Mouse (Mus musculus): Measurements from ENCODE around the gene Dst.
A peak's percentile ranks its signal among the peaks of the same experiment; 100 is the strongest.

Dst gene

GRCm38 (mm10) chr1:33977832-33978231 lies 69.8 kb downstream of the Dst start:
- no peak for DNase-seq (ENCODE audit: low spot score)

DNA sequence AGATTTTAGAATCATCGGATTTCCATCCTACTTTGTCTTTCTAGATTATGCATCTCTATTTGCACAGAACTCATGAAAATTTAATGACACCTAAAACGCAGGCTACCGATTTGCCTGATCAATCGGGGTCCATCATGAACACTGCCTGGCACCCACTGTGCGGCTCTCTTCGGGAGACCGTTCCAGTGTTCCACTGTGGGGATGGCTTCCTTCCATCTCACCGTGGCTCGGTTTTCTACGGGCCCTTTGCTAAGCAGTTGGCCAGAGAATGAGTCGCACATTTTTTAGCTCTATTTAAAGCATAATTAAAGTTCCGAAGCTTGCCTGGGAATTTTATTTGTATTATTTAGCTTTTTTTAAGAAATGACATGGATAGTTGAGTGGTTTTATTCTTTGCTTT lies 72.4 kb downstream of the Dst start:
- no peak for DNase-seq (ENCODE audit: low spot score)

DNA sequence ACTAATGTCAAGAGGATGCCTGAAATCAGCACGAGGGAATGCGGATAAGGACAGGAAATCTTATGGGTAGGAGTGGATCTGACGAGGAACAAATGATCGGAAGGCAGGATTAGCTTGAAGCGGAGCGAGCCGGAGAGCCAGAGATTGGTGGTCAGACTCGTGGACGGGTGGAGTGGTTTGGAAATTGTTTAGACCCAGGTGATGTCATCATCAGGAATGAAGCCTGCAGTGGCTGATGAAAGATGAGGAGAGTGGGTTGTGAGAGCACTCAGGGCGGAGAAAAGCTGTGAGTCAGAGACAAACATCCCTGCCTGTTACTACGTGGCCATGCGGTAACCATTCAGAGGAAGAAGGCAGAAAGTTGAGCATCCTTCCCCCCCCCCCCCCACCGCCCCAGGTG lies 81.6 kb downstream of the Dst start:
- DNase-seq (ENCODE audit: low spot score), result no peak

- DNase-seq (ENCODE audit: low spot score), result no peak
These were observed 83.0 kb downstream of the Dst start for GRCm38 (mm10) chr1:33991067-33991466.

- no peak for DNase-seq (ENCODE audit: low spot score)
These were observed 84.8 kb downstream of the Dst start for GRCm38 (mm10) chr1:33992810-33993209.

DNA sequence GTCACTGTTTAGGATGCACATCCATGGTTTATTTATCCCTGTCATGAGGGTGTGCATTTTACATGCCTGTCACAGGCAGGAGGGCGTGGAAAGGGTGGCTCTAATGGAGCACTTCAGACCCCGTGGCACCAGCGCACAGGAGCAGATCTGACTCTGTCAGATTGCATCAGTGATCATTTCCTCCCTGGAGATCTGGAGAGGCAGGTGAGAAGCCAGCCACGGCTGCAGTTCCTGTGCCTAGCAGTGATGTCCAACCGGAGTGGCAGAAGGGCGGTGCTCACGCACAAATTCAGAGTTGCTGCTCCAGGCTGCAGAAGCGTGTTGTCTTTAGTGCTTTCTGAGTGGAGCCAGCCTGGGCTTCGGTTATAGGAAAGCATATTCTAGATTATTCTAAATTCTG lies 86.2 kb downstream of the Dst start:
- no peak for DNase-seq (ENCODE audit: low spot score)

DNA sequence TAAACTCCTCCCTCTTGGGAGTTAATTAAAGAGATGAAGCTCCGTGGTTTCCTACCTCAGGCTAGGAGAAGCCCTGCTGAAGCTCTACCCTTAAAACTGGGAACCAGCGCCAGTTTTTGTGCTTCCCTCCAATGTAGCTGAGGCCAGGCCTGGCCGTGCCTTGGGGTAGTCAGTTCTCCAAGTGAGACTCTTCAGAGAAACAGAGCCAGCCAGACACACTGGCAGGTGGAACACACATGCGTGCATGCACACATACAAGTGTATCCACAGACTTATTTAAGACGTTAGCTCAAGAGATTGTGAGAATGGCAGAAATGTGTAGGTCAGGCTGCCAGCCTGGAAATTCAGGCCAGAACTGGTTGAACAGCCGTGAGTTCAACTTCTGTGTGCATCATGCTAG lies 87.4 kb downstream of the Dst start:
- no peak for DNase-seq (ENCODE audit: low spot score)

GRCm38 (mm10) chr1:33996105-33996887 lies 88.3 kb downstream of the Dst start:
- no peak for DNase-seq (ENCODE audit: low spot score)

DNA sequence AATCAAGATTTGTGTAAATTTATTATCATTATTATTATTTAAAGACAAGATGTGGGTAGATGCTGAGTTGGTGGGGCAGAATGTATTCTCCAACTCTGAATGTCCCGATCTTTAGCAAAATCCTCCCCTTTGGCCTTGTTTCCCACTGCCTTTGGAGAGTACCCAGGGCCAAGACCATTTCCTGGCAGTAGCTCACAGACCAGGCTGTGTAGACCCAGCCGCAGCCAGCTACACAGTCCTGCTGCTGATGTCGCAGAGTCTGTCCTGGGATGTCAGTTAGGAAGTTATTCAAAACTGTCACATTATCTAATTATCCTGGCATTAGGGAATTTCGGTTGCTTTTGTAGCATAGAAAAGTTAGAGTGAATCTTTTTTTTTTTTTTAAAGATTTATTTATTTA lies 94.3 kb downstream of the Dst start:
- DNase-seq (ENCODE audit: low spot score), result no peak

DNA sequence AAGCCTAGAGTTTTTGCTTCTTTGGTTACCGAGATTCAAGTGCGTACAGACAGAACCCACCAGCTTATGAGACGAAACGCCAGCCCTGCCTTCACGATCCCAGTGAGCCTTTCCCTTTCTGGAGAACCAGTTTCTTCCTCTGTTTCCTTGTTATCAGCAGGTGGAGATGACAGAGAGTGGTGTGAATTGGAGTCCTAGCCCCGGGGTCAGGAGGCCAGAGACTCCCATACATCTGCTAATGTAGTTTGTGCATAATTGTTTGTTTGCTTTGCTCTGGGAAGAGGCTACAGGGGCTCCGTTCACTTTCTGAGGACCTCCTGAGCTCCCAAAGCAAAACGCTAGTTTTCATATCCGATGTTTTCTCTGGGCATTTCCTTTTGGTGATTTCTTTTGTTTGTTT lies 94.9 kb downstream of the Dst start:
- no peak for DNase-seq (ENCODE audit: low spot score)

DNA sequence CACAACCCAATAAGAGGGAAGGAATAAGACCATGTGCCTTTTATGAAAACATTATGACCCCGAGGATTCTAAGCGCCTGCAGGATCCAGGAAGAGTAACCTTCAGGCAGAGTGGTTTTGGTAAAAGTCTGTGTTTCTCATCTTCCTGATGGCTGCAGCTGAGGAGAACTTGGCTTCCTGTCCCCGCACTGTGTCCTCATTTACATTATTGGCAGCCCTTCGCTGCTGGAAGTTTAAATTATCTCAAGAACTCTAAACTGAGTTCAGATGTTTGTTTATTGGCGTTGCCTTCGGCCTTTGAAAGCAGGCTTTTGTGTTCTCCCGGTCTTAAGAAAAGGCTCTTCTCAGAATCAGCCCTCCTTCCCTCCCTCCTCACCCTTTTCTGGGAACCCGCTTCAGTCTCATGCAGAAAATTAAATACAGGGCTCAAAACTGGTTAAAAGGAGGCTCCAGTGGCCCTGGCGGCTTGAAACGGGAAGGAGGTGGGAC lies 97.3 kb downstream of the Dst start:
- DNase-seq (ENCODE audit: low spot score), result no peak

GRCm38 (mm10) chr1:34005726-34006638 lies 98.0 kb downstream of the Dst start:
- DNase-seq (ENCODE audit: low spot score), result peak; percentile 38

DNA sequence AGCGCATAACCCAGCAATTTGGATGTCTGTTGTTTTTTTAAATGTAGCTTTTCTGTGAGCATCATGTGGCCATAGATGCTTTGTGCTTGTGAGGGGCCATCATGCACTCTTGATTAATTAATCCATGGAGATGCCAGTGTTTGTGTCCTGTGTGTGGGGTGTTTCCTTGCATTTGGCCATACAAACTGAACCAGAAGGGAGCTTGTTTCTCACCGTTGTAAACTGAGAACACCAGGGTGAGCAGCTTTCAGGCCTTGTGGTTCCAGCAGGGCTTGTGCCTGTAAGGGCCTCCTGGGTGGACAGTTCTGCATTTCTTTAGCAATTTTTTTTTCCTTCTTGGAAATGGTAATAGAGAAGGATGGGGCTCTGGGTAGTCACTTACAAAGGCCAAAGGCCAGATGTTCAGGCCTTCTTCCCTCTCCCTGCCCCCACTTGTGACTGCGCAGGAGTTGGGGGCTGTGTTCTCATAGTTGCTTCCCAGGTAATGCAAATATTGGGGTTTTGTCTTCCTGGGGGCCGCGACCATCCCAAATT lies 98.9 kb downstream of the Dst start:
- no peak for DNase-seq (ENCODE audit: low spot score)

GRCm38 (mm10) chr1:34007379-34007778 lies 99.4 kb downstream of the Dst start:
- no peak for DNase-seq (ENCODE audit: low spot score)

DNA sequence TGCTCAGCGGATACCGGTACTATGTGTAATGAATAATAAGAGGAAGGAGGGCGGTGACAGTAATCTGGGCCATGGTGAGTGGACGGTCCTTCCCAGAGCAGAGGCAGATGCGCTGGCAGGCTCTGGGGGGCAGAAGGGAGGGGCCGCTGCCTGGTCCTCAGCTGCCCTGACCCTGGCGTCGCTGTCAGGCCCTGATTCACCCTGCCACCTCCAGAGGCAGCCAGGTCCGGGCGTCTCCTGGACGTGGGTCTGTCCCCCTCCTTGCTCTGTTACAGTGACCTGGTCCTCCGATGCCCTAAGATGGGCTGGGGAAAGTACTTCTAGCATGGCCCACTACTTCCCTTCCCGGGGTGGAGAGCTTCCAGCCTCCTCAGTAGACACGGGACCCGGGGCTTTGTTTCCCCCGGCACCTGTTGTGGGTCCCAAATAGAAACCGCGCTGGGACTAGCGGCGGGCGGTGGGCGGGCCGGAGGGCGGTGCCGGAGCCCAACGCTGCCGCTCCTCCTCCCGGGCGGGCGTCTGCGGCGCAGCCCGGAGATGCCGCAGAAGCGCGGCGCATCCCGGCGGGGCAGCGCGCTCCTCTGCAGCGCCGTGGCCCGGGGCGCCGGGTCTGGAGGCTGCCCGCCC lies 103.1 kb downstream of the Dst start:
- DNase-seq (ENCODE audit: low spot score), result peak; percentile 51

DNA sequence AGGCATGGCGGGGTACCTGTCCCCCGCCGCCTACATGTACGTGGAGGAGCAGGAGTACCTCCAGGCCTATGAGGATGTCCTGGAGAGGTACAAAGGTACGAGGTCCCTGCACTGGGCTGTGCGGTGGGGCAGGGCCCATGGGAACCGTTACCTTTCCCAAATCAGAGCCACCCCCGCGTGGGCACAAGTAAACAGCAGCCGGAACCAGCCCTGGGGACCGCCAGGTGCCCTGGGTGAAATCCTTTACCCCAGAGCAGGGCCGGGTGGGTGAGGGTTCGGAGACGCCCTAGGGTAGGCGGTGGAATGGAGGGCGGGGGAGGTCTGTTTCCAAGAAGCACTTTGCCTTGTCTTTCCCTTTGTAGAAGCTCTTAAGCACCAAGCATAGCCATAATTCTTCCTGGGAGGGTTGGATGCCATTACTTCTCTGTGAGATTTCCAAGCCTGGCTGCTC lies 103.8 kb downstream of the Dst start:
- DNase-seq (ENCODE audit: low spot score), result no peak

DNA sequence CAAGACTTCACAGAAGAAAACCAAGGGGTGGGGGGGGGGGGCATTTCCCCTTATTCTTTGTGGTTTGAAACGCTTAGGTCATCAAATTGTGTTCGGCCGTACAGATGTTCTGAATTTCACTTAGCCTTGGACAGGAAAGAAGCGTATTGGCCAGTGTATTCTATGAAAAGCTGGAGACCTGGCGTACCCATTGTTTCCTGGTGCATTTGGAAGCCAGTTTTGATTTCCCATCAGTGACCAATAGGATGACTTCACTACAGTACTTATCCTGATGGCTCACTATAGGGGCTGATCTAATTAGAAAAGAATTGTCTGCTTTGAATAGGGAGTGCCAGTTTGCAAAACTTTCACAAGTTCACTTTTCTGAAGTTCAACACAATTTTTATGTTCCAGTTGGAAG lies 105.5 kb downstream of the Dst start:
- no peak for DNase-seq (ENCODE audit: low spot score)

GRCm38 (mm10) chr1:34016780-34017179 lies 108.8 kb downstream of the Dst start:
- DNase-seq (ENCODE audit: low spot score), result no peak

- no peak for DNase-seq (ENCODE audit: low spot score)
These were observed 109.3 kb downstream of the Dst start for GRCm38 (mm10) chr1:34017323-34017722.

DNA sequence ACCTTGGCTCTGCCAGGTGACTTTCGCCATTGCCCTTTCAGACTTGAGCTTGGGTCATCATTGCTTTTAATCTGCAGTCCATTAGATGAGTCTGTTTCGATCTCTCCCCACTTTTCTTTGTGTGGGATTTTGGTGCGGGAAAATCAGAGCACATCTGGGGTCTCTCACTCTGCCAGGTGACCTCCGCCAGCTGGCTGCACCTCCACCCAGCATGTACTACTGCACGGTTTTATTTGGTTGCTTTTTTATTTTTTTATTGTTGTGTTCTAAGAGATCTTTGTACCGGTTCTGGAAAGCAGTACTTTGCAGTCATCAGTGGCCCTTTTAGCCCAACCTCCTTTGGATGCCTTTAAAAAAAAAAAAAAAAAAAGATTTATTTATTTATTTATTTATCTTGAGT lies 112.6 kb downstream of the Dst start:
- no peak for DNase-seq (ENCODE audit: low spot score)

DNA sequence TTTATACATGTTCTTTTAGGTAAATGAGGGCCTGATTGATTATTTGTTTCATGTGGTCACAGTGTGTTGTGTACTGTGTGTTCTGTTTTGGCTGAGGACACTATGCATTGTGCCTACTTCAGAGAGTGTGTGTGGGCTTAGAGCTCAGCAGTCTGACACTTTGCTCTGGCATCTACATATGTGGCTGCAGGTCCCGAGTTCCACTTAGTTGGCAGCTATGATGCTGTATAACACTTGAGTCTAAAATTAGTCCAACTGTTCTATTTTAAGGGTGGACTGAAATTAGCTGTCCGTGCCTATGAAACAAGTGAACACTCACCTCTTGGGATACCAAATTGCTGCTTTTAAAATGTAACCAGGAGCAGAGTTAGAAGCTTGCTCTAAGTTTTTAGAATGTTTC lies 113.5 kb downstream of the Dst start:
- DNase-seq (ENCODE audit: low spot score), result no peak

- DNase-seq (ENCODE audit: low spot score), result no peak
These were observed 115.1 kb downstream of the Dst start for GRCm38 (mm10) chr1:34023154-34023553.
